Comparison of ENCODE assay signal across 8 mouse cellular contexts in genomic region chr7:140855860-140856784, GRCm38 (mm10). TPM values are rescaled to one million over a fixed set of nuclear protein-coding genes. Genes with fewer than 3 reads are reported as not detected.
DNase-seq lines count a peak whose midpoint lies in the region; ATAC-seq and TF ChIP-seq lines count a peak whose summit lies in the region.

Gm45785 (minus strand) TSS chr7:140856331.

- H3K9ac ChIP-seq in ES-E14 (ENCODE audit: insufficient read depth, low read depth, low read length, poor library complexity, severe bottlenecking), result peak within 1 kb of the TSS; percentile 91
- peak within 1 kb of the TSS; percentile 88 for H3K9ac ChIP-seq in forebrain, embryonic 16.5 days (replicated peaks; ENCODE audit: low read depth, low read length)
- H3K9ac ChIP-seq in lung, embryonic 14.5 days, result peak within 1 kb of the TSS; percentile 85

- no peaks in the 10 kb centered on the region for H3K9me3 ChIP-seq in ES-E14 (ENCODE audit: control insufficient read depth, insufficient read depth, low read depth, low read length)
- no peaks in the 10 kb centered on the region for H3K9me3 ChIP-seq in forebrain, embryonic 16.5 days (ENCODE audit: control insufficient read depth, low read length)
- H3K9me3 ChIP-seq in lung, embryonic 14.5 days (ENCODE audit: low read depth, low read length), result no peaks in the 10 kb centered on the region

- in situ Hi-C loops in ES-E14 (cut with MboI; ENCODE audit: low sequenced_read_pairs in 2 of 2, unreplicated experiment in 2 of 2), result no loop called here

- H3K27me3 ChIP-seq in forebrain, embryonic 16.5 days (replicated peaks; ENCODE audit: control insufficient read depth, insufficient read depth, low read length), result no peaks in the 10 kb centered on the region
- H3K27me3 ChIP-seq in lung, embryonic 14.5 days (ENCODE audit: insufficient read depth, low read length), result no peaks in the 10 kb centered on the region
- H3K27me3 ChIP-seq in thymus, adult 2 months (ENCODE audit: control insufficient read depth, insufficient read depth, low read length), result no peaks in the 10 kb centered on the region

- peaks cover 41% of the 10 kb centered on the region for H3K36me3 ChIP-seq in ES-E14 (ENCODE audit: control insufficient read depth, insufficient read depth, low read length, poor library complexity, severe bottlenecking)
- peaks cover 27% of the 10 kb centered on the region for H3K36me3 ChIP-seq in forebrain, embryonic 16.5 days (ENCODE audit: control insufficient read depth, insufficient read depth)
- H3K36me3 ChIP-seq in lung, embryonic 14.5 days (ENCODE audit: insufficient read depth), result peaks cover 64% of the 10 kb centered on the region
- peaks cover 15% of the 10 kb centered on the region for H3K36me3 ChIP-seq in thymus, adult 2 months (ENCODE audit: control insufficient read depth, insufficient read depth, low read length)

- peak within 1 kb of the TSS; percentile 80 to 83 for H3K4me3 ChIP-seq in ES-E14 (ENCODE audit: insufficient read depth in 1 of 2, low read depth in 1 of 2, low read length in 2 of 2, poor library complexity in 1 of 2, severe bottlenecking in 1 of 2)
- H3K4me3 ChIP-seq in forebrain, embryonic 16.5 days (replicated peaks; ENCODE audit: low read length), result peak within 1 kb of the TSS; percentile 87
- H3K4me3 ChIP-seq in layer of hippocampus, adult 2 months, result peak within 1 kb of the TSS; percentile 74
- peak within 1 kb of the TSS; percentile 78 for H3K4me3 ChIP-seq in lung, embryonic 14.5 days (ENCODE audit: low read depth, low read length)
- peak within 1 kb of the TSS; percentile 71 for H3K4me3 ChIP-seq in olfactory bulb, adult 2 months (ENCODE audit: insufficient read depth, low read depth, low read length)
- peak within 1 kb of the TSS; percentile 98 for H3K4me3 ChIP-seq in thymus, adult 2 months (ENCODE audit: control insufficient read depth, insufficient read depth, low read length)

- H3K27ac ChIP-seq in ES-E14 (ENCODE audit: insufficient read depth, low read depth, low read length, poor library complexity, severe bottlenecking), result peak within 1 kb of the TSS; percentile 90
- H3K27ac ChIP-seq in forebrain, embryonic 16.5 days (ENCODE audit: low read length), result peak within 1 kb of the TSS; percentile 93
- H3K27ac ChIP-seq in layer of hippocampus, adult 2 months, result peak within 1 kb of the TSS; percentile 97
- H3K27ac ChIP-seq in lung, embryonic 14.5 days (ENCODE audit: low read depth), result peak within 1 kb of the TSS; percentile 93
- H3K27ac ChIP-seq in olfactory bulb, adult 2 months (ENCODE audit: insufficient read depth, low read depth, low read length), result peak within 1 kb of the TSS; percentile 68
- peak within 1 kb of the TSS; percentile 77 for H3K27ac ChIP-seq in thymus, adult 2 months (ENCODE audit: control insufficient read depth, insufficient read depth, low read length)

- no peak; the same call in 1 of the 2 replicates for TF ChIP-seq CTCF in layer of hippocampus, adult 2 months (conservative IDR thresholded peaks at IDR 0.05)
- peak; percentile 12; the same call in 1 of the 2 replicates for TF ChIP-seq CTCF in lung, embryonic 14.5 days (IDR thresholded peaks at IDR 0.05; ENCODE audit: low read depth)
- TF ChIP-seq CTCF in olfactory bulb, adult 2 months (IDR thresholded peaks at IDR 0.05; ENCODE audit: insufficient read depth, low read depth, low read length), result no peak
- TF ChIP-seq CTCF in thymus, adult 2 months (IDR thresholded peaks at IDR 0.05; ENCODE audit: borderline replicate concordance, control insufficient read depth, extremely low read depth, insufficient read depth, low read length, poor library complexity), result no peak

- TF ChIP-seq POLR2A in olfactory bulb, adult 2 months (IDR thresholded peaks at IDR 0.05; ENCODE audit: insufficient read depth, low read depth, low read length), result peak; percentile 55; the same call in 1 of the 2 replicates
- TF ChIP-seq POLR2A in thymus, adult 2 months (IDR thresholded peaks at IDR 0.05; ENCODE audit: control insufficient read depth, extremely low read depth, insufficient read depth, low read length, poor library complexity), result peak; percentile 14

- intact Hi-C loops in heart, postnatal 36 days (cut with DNase I), result loop anchor here (5.0 kb wide), 2 partner anchors 151 to 336 kb away; partner anchors contain the start of genes Hras and Lrrc56

- 1% methylated on average over 51 of the region's 51 CpGs for WGBS in forebrain, embryonic 16.5 days
- WGBS in lung, embryonic 14.5 days, result under 1% methylated on average over 51 of the region's 51 CpGs
- under 1% methylated on average over 51 of the region's 51 CpGs for whole genome bisulfite sequencing in olfactory bulb, adult 2 months
- WGBS in thymus, adult 2 months, result under 1% methylated on average over 51 of the region's 51 CpGs

- DNase-seq in ES-E14 (ENCODE audit: low read depth, low spot score), result peak; percentile 88
- peak; percentile 82 to 90 for DNase-seq in cerebellum, adult 18-20 months
- DNase-seq in heart, postnatal 36 days, result peak; percentile 79 to 81
- peak; percentile 79 to 89 for DNase-seq in layer of hippocampus, adult 2 months (ENCODE audit: low spot score in 2 of 2)
- peak; percentile 95 for DNase-seq in lung, embryonic 14.5 days
- peak; percentile 57 for DNase-seq in thymus, adult 2 months

- peaks cover 8 to 30% of the 10 kb centered on the region in 2 experiments; a peak in 2 of 4 replicates for H3K4me1 ChIP-seq in ES-E14 (ENCODE audit: control insufficient read depth in 2 of 2, insufficient read depth in 2 of 2, low read length in 2 of 2, poor library complexity in 1 of 2)
- H3K4me1 ChIP-seq in forebrain, embryonic 16.5 days (replicated peaks; ENCODE audit: control insufficient read depth, insufficient read depth, low read length), result peaks cover 31% of the 10 kb centered on the region
- peaks cover 5% of the 10 kb centered on the region; the same call in 1 of the 2 replicates for H3K4me1 ChIP-seq in lung, embryonic 14.5 days (ENCODE audit: insufficient read depth)
- peaks cover 32% of the 10 kb centered on the region for H3K4me1 ChIP-seq in olfactory bulb, adult 2 months (ENCODE audit: control insufficient read depth, insufficient read depth, low read length)
- H3K4me1 ChIP-seq in thymus, adult 2 months (replicated peaks; ENCODE audit: control insufficient read depth, insufficient read depth, low read length), result peaks cover 27% of the 10 kb centered on the region

- peak; percentile 77 for ATAC-seq in forebrain, embryonic 16.5 days
- peak; percentile 81 for ATAC-seq in lung, embryonic 14.5 days (ENCODE audit: insufficient read depth)

- peak within 1 kb of the TSS; percentile 95 for H3K4me2 ChIP-seq in forebrain, embryonic 16.5 days (ENCODE audit: low read length)
- peak within 1 kb of the TSS; percentile 100 for H3K4me2 ChIP-seq in lung, embryonic 14.5 days

TF ChIP-seq in ES-E14, 5 proteins besides CTCF, POLR2A, EP300 and RAD21:
- no peak for TF ChIP-seq ZC3H11A (IDR thresholded peaks at IDR 0.05; ENCODE audit: borderline replicate concordance, low read depth, low read length)
- TF ChIP-seq HCFC1 (IDR thresholded peaks at IDR 0.05; ENCODE audit: borderline replicate concordance, insufficient read depth, low read length), result 0 out of 2 replicates have a peak, but pooled peaks have one; percentile 53
- TF ChIP-seq CHD2 (IDR thresholded peaks at IDR 0.05; ENCODE audit: low read depth, low read length), result no peak
TF ChIP-seq in ES-E14: peak in this region for 1.

RNA-seq across cellular contexts. Expression of gene Gm45785, which starts in this region (rescaled TPM):
- 0.89 and 1.6 TPM in 2 replicates for total RNA-seq in ES-E14 (2012; rRNA removed)
- not detected in 2 replicates for polyA plus RNA-seq in forebrain, embryonic 16.5 days (2015; fragmentation: Nextera tagmentation; extraction: Ambion mirVana)
- total RNA-seq in heart, postnatal 36 days (2021), result not detected
- 1 to 10 TPM in 1 of 2 experiments, not detected in 1; 1.8 TPM for total RNA-seq in layer of hippocampus, adult 2 months (2021)
- not detected in 2 replicates for polyA plus RNA-seq in lung, embryonic 14.5 days (2014; fragmentation: Nextera tagmentation; extraction: Ambion mirVana)
- polyA plus RNA-seq in olfactory bulb, adult 2 months (2012; ENCODE audit: insufficient read depth, insufficient read length, low replicate concordance, missing spikeins), result not detected in 2 replicates
- not detected in 2 replicates for polyA plus RNA-seq in thymus, adult 2 months (2012; rRNA removed)

Comparison
In these comparisons a context has a peak if more than half of its experiments do, and no peak if none do; other contexts are left out.
1. Peak in every context shown above with its lines: DNase-seq, ATAC-seq, H3K4me3 ChIP-seq and H3K27ac ChIP-seq.
2. Peak in ATAC-seq, H3K4me3 ChIP-seq, H3K27ac ChIP-seq, H3K9ac ChIP-seq and H3K4me2 ChIP-seq in forebrain, embryonic 16.5 days; RNA of the gene not detected or under 1 TPM.
3. Peak in DNase-seq in heart, postnatal 36 days; RNA of the gene not detected or under 1 TPM.
4. Peak in DNase-seq, ATAC-seq, H3K4me3 ChIP-seq, H3K27ac ChIP-seq, H3K9ac ChIP-seq and H3K4me2 ChIP-seq in lung, embryonic 14.5 days; RNA of the gene not detected or under 1 TPM.
5. Peak in DNase-seq, H3K4me3 ChIP-seq and H3K27ac ChIP-seq in thymus, adult 2 months; RNA of the gene not detected or under 1 TPM.